Comparison of ENCODE assay signal across 17 mouse cellular contexts in the genomic region with DNA sequence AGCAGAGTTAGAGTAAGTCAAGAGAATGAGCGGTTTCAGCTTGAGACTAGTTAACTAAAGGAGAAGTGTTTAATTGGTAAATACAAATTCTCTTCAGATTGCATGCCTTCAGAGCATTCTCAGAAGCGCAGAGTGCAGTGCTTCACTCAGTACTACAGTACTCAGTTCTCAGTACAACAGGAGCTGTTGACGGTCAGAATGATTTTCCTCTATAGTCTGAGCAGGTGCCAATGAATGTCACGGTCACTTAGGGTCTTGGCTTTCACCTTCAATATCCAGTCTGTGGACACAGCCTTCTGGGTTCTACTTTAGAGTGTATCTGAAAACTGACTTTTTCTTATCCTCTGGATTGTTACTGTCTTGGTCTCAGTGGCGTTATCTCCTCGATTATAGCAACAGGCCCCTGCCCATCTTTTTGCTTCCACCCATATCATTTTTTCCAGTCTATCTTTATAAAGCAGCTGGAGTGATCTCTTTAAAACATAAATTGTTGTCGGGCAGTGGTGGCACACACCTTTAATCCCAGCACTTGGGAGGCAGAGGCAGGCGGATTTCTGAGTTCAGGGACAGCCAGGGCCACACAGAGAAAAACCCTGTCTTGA. TPM values are rescaled to one million over a fixed set of nuclear protein-coding genes. Genes with fewer than 3 reads are reported as not detected.
A peak's percentile ranks its signal among the peaks of the same experiment; 100 is the strongest.
DNase-seq lines count a peak whose midpoint lies in the region; ATAC-seq and TF ChIP-seq lines count a peak whose summit lies in the region.
"Had no signal": no experiment of that assay in that cellular context is flagged by ENCODE, and none has a peak within 500 bp of the region (broad histone marks: within the 10 kb centered on the region; RNA-seq: fewer than 3 reads in every experiment).

No protein-coding gene starts in this region.

- no peak for TF ChIP-seq EP300 in lung, postnatal 0 days (IDR thresholded peaks at IDR 0.05)

- peaks cover 99% of the 10 kb centered on the region for H3K79me2 ChIP-seq in myocyte (ENCODE audit: control insufficient read depth, insufficient read depth)

- H3K27ac ChIP-seq in lung, postnatal 0 days (ENCODE audit: low read length), result no peak overlapping the region
- peak overlapping the region; percentile 81 for H3K27ac ChIP-seq in liver, embryonic 12.5 days
- H3K27ac ChIP-seq: midbrain, embryonic 12.5 days had no signal

- H3ac ChIP-seq in myocyte (ENCODE audit: control insufficient read depth, insufficient read length), result no peak overlapping the region

- H3K4me1 ChIP-seq in lung, postnatal 0 days (ENCODE audit: insufficient read depth, low read depth, low read length), result no peaks in the 10 kb centered on the region
- H3K4me1 ChIP-seq in liver, embryonic 12.5 days, result peaks cover 78% of the 10 kb centered on the region

- WGBS in lung, postnatal 0 days, result 69% methylated on average over 8 of the region's 8 CpGs
- WGBS in liver, embryonic 12.5 days (ENCODE audit: insufficient replicate concordance), result 49% methylated on average over 8 of the region's 8 CpGs

- no peak overlapping the region for H3K4me3 ChIP-seq in lung, postnatal 0 days (ENCODE audit: low read depth, low read length)
- no peak overlapping the region for H3K4me3 ChIP-seq in liver, embryonic 12.5 days
- H3K4me3 ChIP-seq in myocyte, result no peak overlapping the region
- H3K4me3 ChIP-seq: erythroblast, embryonic 14.5 days; midbrain, embryonic 12.5 days had no signal

- no peaks in the 10 kb centered on the region for H3K36me3 ChIP-seq in lung, postnatal 0 days (ENCODE audit: insufficient read depth, low read length)
- peaks cover 12% of the 10 kb centered on the region for H3K36me3 ChIP-seq in liver, embryonic 12.5 days
- H3K36me3 ChIP-seq in myocyte (ENCODE audit: control insufficient read depth, insufficient read depth), result no peaks in the 10 kb centered on the region
- H3K36me3 ChIP-seq: midbrain, embryonic 12.5 days had no signal

- ATAC-seq in lung, postnatal 0 days, result no peak
- ATAC-seq in common myeloid progenitor, adult 5-6 weeks (replicated peaks; ENCODE audit: low read depth, poor library complexity, severe bottlenecking), result 0 out of 2 replicates have a peak, but pooled peaks have one; percentile 13
- ATAC-seq in liver, embryonic 12.5 days, result peak; percentile 81
- ATAC-seq: hindbrain, embryonic 16.5 days; Patski had no signal

- TF ChIP-seq CTCF in lung, postnatal 0 days (IDR thresholded peaks at IDR 0.05), result no peak

- H3K4me2 ChIP-seq in lung, postnatal 0 days (replicated peaks; ENCODE audit: low read depth, low read length), result no peak overlapping the region
- H3K4me2 ChIP-seq in liver, embryonic 12.5 days, result peak overlapping the region; percentile 38
- H3K4me2 ChIP-seq in myocyte (ENCODE audit: low read depth), result peak overlapping the region; percentile 67
- H3K4me2 ChIP-seq: midbrain, embryonic 12.5 days had no signal

- no peak overlapping the region for H3K9ac ChIP-seq in lung, postnatal 0 days (replicated peaks; ENCODE audit: low read depth)
- H3K9ac ChIP-seq in liver, embryonic 12.5 days, result peak overlapping the region; percentile 32; the same call in 1 of the 2 replicates
- H3K9ac ChIP-seq: midbrain, embryonic 12.5 days had no signal

- peak; percentile 31 for DNase-seq in lung, postnatal 0 days (ENCODE audit: low spot score)
- DNase-seq in lung, adult 18-20 months, result no peak
- DNase-seq in kidney, postnatal 10 days, result no peak
- no peak for DNase-seq in frontal cortex, postnatal 25 days (ENCODE audit: low spot score in 2 of 2)
- DNase-seq: cerebellum, adult 11-12 months; gastrocnemius, postnatal 25 days; kidney, adult 2 months; kidney, postnatal 4 days; left cerebral cortex, postnatal 4 days; right cerebral cortex, adult 18-20 months had no signal

- H3K27me3 ChIP-seq in lung, postnatal 0 days (replicated peaks; ENCODE audit: insufficient read depth, low read length), result no peaks in the 10 kb centered on the region
- no peaks in the 10 kb centered on the region for H3K27me3 ChIP-seq in liver, embryonic 12.5 days (replicated peaks)
- H3K27me3 ChIP-seq in myocyte (ENCODE audit: control insufficient read depth, insufficient read depth, insufficient read length), result no peaks in the 10 kb centered on the region
- H3K27me3 ChIP-seq: midbrain, embryonic 12.5 days; Patski had no signal

- no peak for TF ChIP-seq POLR2A in myocyte (IDR thresholded peaks at IDR 0.05; ENCODE audit: insufficient read length, low read depth)

- no peaks in the 10 kb centered on the region for H3K9me3 ChIP-seq in lung, postnatal 0 days (ENCODE audit: low read length)
- no peaks in the 10 kb centered on the region for H3K9me3 ChIP-seq in liver, embryonic 12.5 days (replicated peaks)
- H3K9me3 ChIP-seq: midbrain, embryonic 12.5 days had no signal

TF ChIP-seq in myocyte, 11 proteins besides CTCF, POLR2A, EP300 and RAD21:
- TF ChIP-seq TCF3 (IDR thresholded peaks at IDR 0.05; ENCODE audit: insufficient read length, low read depth), result no peak
- TF ChIP-seq SRF (IDR thresholded peaks at IDR 0.05; ENCODE audit: control insufficient read depth, insufficient read length, low read depth), result no peak

RNA-seq across cellular contexts. Expression of gene Ptp4a2, which starts 19.4 kb away (rescaled TPM):
- 318 and 349 TPM in 2 replicates for polyA plus RNA-seq in lung, postnatal 0 days (2015; fragmentation: Nextera tagmentation; extraction: Ambion mirVana)
- total RNA-seq in common myeloid progenitor, adult 5-6 weeks (2017), result 364 and 441 TPM in 2 replicates
- 229 and 244 TPM in 2 replicates for polyA plus RNA-seq in liver, embryonic 12.5 days (2016; fragmentation: Nextera tagmentation; extraction: Ambion mirVana)
- 138 TPM for polyA plus RNA-seq in myocyte (2012; fragmentation: generic; extraction: Trizol)
